Mouse (Mus musculus) neural tube, embryonic 12.5 days (tissue): ENCODE results near the gene Mmp24. TPM values are rescaled to one million over a fixed set of nuclear protein-coding genes. Genes with fewer than 3 reads are reported as not detected.

Experiments
- ATAC-seq: fragments of 200-750 bp; cut with Nextera tagmentation; 2 replicates; pipeline ENCODE4 v1.8.0; 2017; ENCODE audit warnings: low read depth, mild to moderate bottlenecking, moderate TSS enrichment, moderate library complexity; ENCODE audit not compliant: low FRiP score
- H3K27ac ChIP-seq: fragments of 300-500 bp; sonication (generic); 2 replicates; pipeline ENCODE4 v1.5.1; 2016
- H3K27me3 ChIP-seq: fragments of 300-500 bp; sonication (generic); replicated peaks from 2 replicates; pipeline ENCODE4 v1.6.1; 2016; ENCODE audit warnings: mild to moderate bottlenecking
- H3K36me3 ChIP-seq: fragments of 300-500 bp; sonication (generic); 2 replicates; pipeline ENCODE4 v1.6.1; 2016; ENCODE audit warnings: mild to moderate bottlenecking
- H3K4me1 ChIP-seq: fragments of 300-500 bp; sonication (generic); 2 replicates; pipeline ENCODE4 v1.6.1; 2016
- H3K4me2 ChIP-seq: fragments of 300-500 bp; sonication (generic); replicated peaks from 2 replicates; pipeline ENCODE4 v1.6.1; 2016; ENCODE audit warnings: mild to moderate bottlenecking
- H3K4me3 ChIP-seq: fragments of 300-500 bp; sonication (generic); 2 replicates; pipeline ENCODE4 v1.5.1; 2016
- H3K9ac ChIP-seq: fragments of 300-500 bp; sonication (generic); 2 replicates; pipeline ENCODE4 v1.6.1; 2016; ENCODE audit warnings: mild to moderate bottlenecking
- H3K9me3 ChIP-seq: fragments of 300-500 bp; sonication (generic); 2 replicates; pipeline ENCODE4 v1.6.1; 2016; ENCODE audit warnings: mild to moderate bottlenecking
- WGBS: fragments of 180-500 bp; shearing (Covaris S2); methylation state at CpG from one replicate; pipeline ENCODE4 v1.1.7; 2016; 5-methylcytosine and 5-hydroxymethylcytosine counted together
- polyA plus RNA-seq: library from polyadenylated mRNA; unstranded; fragments of >200 nt; fragmentation: Nextera tagmentation; extraction: Ambion mirVana; gene quantifications from 2 replicates; pipeline ENCODE4 v1.2.1, GENCODE M21; 2016

Mmp24 gene
- polyA plus RNA-seq, 1 experiment from 2014 or later, result 8.8 TPM

- no peaks in the 10 kb centered on the region for H3K9me3 ChIP-seq
- no peaks in the 10 kb centered on the region for H3K36me3 ChIP-seq
- ATAC-seq, result no peak
- no peak overlapping the region for H3K9ac ChIP-seq
- peaks cover 22% of the 10 kb centered on the region for H3K4me1 ChIP-seq
- 60% methylated on average over 6 of the region's 6 CpGs for WGBS
- peaks cover 24% of the 10 kb centered on the region for H3K27me3 ChIP-seq
- no peak overlapping the region for H3K4me3 ChIP-seq
- peak overlapping the region; percentile 72; the same call in 1 of the 2 replicates for H3K4me2 ChIP-seq
- H3K27ac ChIP-seq, result no peak overlapping the region
These were observed 2.9 kb downstream of the Mmp24 start for GRCm38 (mm10) chr2:155778004-155778403.

DNA sequence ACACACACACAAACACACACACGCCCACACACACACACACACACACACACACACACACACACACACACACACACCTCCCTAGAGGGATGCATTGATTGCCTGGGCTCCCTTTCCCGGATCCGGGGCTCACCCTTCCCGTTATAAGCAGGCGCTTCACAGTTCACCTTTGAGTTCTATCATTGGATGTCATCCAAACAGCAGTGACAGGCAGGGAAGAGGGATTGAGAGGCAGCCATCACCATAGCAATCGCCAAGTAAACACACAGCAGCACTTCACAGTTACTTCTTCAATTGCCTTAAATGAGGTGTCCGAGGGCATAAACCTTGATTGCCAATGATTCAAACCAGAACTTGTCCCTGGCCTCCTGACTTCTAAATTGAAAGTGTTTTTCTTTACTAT is 3.9 kb downstream of the Mmp24 start:
- peaks cover 14% of the 10 kb centered on the region; the same call in 1 of the 2 replicates for H3K27me3 ChIP-seq
- no peaks in the 10 kb centered on the region for H3K36me3 ChIP-seq
- no peak overlapping the region for H3K27ac ChIP-seq
- no peaks in the 10 kb centered on the region for H3K9me3 ChIP-seq
- 58% methylated on average over 7 of the region's 7 CpGs for whole genome bisulfite sequencing
- H3K4me3 ChIP-seq, result no peak overlapping the region
- H3K4me1 ChIP-seq, result peaks cover 22% of the 10 kb centered on the region
- no peak overlapping the region for H3K4me2 ChIP-seq
- H3K9ac ChIP-seq, result no peak overlapping the region
- no peak for ATAC-seq

- Histone ChIP-seq H3K9ac (no peak overlapping the region), H3K4me2 (no peak overlapping the region), H3K4me3 (no peak overlapping the region), H3K4me1 (peaks cover 22% of the 10 kb centered on the region), H3K27me3 (peaks cover 9% of the 10 kb centered on the region; the same call in 1 of the 2 replicates), H3K36me3 (no peaks in the 10 kb centered on the region), H3K9me3 (no peaks in the 10 kb centered on the region), H3K27ac (no peak overlapping the region)
- WGBS, result 88% methylated on average over 3 of the region's 3 CpGs
- ATAC-seq, result no peak
These were observed 4.4 kb downstream of the Mmp24 start for GRCm38 (mm10) chr2:155779506-155779905.

DNA sequence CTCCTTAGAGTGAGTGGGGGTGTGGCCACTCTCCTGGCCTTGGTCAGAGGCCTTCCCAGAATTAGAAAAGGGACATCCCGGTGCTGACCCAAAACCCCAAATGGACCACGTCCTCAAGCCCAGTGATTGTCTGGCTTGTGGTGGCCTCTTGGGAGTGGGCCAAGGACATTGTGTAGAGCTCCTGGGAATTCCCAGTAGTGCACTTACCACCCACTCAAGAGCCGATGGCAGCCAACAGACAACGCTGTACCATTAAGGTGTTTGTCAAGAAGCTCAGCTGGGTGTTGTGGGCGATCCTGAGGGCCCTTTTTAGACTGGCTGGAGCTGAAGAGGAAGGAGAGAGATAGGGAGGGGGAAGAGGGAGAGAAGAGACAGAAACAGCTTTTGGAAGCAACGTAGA is 9.4 kb downstream of the Mmp24 start:
- Histone ChIP-seq H3K36me3 (no peaks in the 10 kb centered on the region), H3K4me1 (no peaks in the 10 kb centered on the region; the same call in 1 of the 2 replicates), H3K9ac (no peak overlapping the region), H3K4me2 (no peak overlapping the region), H3K27ac (no peak overlapping the region), H3K4me3 (no peak overlapping the region), H3K9me3 (no peaks in the 10 kb centered on the region), H3K27me3 (no peaks in the 10 kb centered on the region)
- ATAC-seq, result no peak
- 83% methylated on average over 6 of the region's 6 CpGs for WGBS

- no peaks in the 10 kb centered on the region for H3K9me3 ChIP-seq
- no peak overlapping the region for H3K4me2 ChIP-seq
- no peak overlapping the region for H3K27ac ChIP-seq
- 78% methylated on average over 5 of the region's 5 CpGs for WGBS
- no peaks in the 10 kb centered on the region; the same call in 1 of the 2 replicates for H3K4me1 ChIP-seq
- no peak overlapping the region for H3K4me3 ChIP-seq
- H3K36me3 ChIP-seq, result no peaks in the 10 kb centered on the region
- no peak for ATAC-seq
- no peaks in the 10 kb centered on the region for H3K27me3 ChIP-seq
- no peak overlapping the region for H3K9ac ChIP-seq
These were observed 11.8 kb downstream of the Mmp24 start for GRCm38 (mm10) chr2:155786905-155787304.

DNA sequence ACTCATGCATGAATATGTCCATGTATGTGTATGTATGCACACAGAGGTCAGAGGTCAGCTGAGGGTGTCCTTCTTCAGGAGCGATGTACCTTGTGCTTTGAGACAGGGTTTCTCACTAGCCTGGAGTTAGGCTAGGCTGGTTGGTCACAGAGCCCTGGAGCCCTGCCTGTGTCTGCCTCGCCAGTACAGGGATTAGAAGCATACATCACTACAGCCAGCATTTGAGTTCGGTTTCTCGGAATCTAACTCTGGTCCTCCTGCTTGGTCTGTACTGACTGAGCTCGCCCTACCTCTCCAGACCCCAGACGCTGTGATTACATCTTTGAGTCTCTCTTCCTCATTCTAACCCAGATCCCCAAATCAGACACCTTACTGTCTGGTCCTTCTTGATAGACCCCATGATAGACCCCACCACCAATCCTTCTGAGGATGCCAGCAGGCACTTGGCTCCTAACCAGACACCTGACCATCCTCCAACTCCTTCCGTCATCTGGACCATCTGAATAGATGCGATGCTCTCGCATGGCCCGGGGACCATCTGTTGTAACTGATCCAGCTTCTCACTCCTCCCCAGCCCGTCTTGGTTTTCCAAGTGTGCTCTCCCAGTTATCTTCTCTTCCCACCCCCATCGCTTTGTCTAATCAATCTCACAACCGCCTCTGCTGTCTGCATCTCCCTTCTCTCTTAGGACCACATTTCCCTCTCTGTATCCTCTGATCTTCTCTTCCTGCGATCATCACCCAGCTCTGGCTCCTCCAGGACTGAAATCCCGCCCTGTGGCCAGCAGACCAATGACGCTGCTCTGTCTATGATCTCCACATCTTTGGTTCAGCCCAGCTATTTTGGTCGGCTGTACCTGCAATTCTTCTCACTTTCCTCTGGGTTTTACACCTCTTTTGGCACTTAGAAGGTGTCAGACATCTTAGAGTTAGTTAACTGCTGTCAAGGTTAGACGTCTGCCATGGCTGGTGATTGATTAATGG is 13.1 kb downstream of the Mmp24 start:
- Histone ChIP-seq H3K36me3 (no peaks in the 10 kb centered on the region), H3K9ac (no peak overlapping the region), H3K4me2 (no peak overlapping the region), H3K27ac (no peak overlapping the region), H3K4me3 (no peak overlapping the region), H3K27me3 (no peaks in the 10 kb centered on the region), H3K9me3 (no peaks in the 10 kb centered on the region), H3K4me1 (no peaks in the 10 kb centered on the region; the same call in 1 of the 2 replicates)
- no peak for ATAC-seq
- 72% methylated on average over 18 of the region's 18 CpGs for WGBS

DNA sequence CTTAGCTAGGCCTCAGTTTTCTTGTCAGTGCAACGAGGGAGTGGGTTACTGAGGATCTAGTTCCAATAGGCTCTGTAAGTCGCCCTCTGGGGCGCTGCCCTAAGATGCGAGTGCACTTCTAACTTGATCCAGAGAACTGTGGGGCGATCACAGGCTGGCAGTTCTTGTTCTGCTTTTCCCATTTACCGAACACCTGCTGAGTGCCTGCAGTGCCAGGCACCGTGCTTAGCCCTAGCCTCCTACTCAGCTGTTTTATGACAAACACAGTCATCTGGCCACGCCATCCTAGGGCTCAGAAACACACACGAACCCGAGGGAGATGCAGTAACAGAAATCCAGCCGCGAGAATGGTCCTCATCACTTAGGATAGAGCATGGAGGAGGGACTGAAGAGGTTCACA is 17.8 kb downstream of the Mmp24 start:
- Histone ChIP-seq H3K36me3 (0 out of 2 replicates have a peak, but pooled peaks cover 4% of the 10 kb centered on the region), H3K27me3 (no peaks in the 10 kb centered on the region)
- WGBS, result 33% methylated on average over 12 of the region's 12 CpGs

GRCm38 (mm10) chr2:155794674-155795445 is 19.7 kb downstream of the Mmp24 start:
- Histone ChIP-seq H3K36me3 (peaks cover 7% of the 10 kb centered on the region; the same call in 1 of the 2 replicates), H3K9ac (no peak overlapping the region), H3K27ac (no peak overlapping the region), H3K9me3 (no peaks in the 10 kb centered on the region), H3K4me3 (no peak overlapping the region), H3K4me2 (no peak overlapping the region), H3K4me1 (no peaks in the 10 kb centered on the region), H3K27me3 (no peaks in the 10 kb centered on the region)
- WGBS, result 90% methylated on average over 12 of the region's 12 CpGs
- no peak for ATAC-seq

More for the DNA sequence above, 17.8 kb downstream of the Mmp24 start:
- Histone ChIP-seq H3K27ac (no peak overlapping the region), H3K4me1 (no peaks in the 10 kb centered on the region), H3K4me2 (0 out of 2 replicates have a peak overlapping the region, but pooled peaks have one; percentile 26), H3K9me3 (no peaks in the 10 kb centered on the region), H3K9ac (no peak overlapping the region), H3K4me3 (no peak overlapping the region)
- no peak for ATAC-seq

DNA sequence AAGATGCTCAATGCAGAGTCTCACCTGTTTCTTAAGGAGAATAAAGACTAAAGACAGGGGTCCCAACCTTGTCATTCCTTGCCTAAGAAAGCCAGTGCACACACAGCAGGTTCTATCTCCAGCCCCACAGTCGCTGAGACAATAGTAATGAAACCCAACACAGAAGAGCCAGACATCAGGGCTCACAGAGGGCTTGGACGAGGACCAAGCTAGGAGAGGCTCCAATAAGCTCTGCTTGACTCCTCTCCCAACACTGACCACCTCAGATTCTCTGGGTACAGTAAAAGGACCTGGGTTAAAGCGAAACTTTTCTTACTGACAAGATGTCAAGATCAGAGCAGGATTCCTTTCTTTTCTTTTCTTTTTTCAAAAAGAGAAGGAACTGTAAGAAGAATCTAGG is 23.5 kb downstream of the Mmp24 start:
- no peak overlapping the region for H3K27ac ChIP-seq
- no peak overlapping the region for H3K4me2 ChIP-seq
- H3K9me3 ChIP-seq, result no peaks in the 10 kb centered on the region
- no peaks in the 10 kb centered on the region for H3K4me1 ChIP-seq
- H3K9ac ChIP-seq, result no peak overlapping the region
- 56% methylated on average over 3 of the region's 3 CpGs for WGBS
- peaks cover 16% of the 10 kb centered on the region; the same call in 1 of the 2 replicates for H3K36me3 ChIP-seq
- ATAC-seq, result no peak
- no peak overlapping the region for H3K4me3 ChIP-seq
- H3K27me3 ChIP-seq, result no peaks in the 10 kb centered on the region

DNA sequence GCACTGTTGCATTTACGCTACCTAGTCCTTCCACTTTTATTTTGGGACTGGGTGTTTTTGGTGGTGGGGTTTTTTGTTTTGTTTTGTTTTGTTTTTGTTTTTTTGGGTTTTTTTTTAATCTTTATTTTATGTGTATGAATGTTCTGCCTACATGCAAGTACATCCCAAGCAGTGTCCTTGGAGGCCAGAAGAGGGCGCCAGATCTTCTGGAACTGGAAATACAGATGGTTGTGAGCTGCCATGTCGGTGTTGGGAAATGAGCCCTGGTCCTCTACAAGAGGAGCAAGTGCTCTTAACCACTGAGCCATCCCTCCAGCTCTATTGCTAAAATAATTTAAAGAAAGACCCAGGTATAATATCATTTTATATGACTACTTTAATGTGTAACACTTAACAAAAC is 27.6 kb downstream of the Mmp24 start:
- no peak for ATAC-seq
- H3K27me3 ChIP-seq, result no peaks in the 10 kb centered on the region
- WGBS, result 53% methylated on average over 3 of the region's 3 CpGs
- H3K4me3 ChIP-seq, result no peak overlapping the region
- no peaks in the 10 kb centered on the region for H3K9me3 ChIP-seq
- H3K4me2 ChIP-seq, result no peak overlapping the region
- H3K36me3 ChIP-seq, result peaks cover 15% of the 10 kb centered on the region; the same call in 1 of the 2 replicates
- H3K27ac ChIP-seq, result no peak overlapping the region
- peaks cover 5% of the 10 kb centered on the region; the same call in 1 of the 2 replicates for H3K4me1 ChIP-seq
- H3K9ac ChIP-seq, result no peak overlapping the region

DNA sequence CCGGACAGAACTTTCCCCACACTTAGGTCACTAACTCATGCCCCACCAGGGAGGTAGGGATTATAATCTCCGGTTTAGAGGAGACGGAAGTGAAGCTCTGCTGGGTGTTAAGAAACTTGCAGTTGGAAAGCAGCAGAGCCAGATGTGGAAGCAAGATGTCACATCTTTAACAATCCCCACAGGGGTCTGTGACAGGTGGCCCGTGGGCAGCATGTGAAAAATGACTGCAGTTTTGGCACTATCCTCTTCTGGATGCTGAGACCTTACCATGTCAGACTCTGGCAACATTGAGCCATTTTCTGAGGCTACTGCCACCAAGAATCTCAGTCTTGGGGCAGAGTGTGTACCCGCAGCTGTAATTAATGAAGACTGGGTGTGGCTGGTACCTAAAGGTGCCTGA is 28.9 kb downstream of the Mmp24 start:
- Histone ChIP-seq H3K4me2 (no peak overlapping the region), H3K9me3 (no peaks in the 10 kb centered on the region), H3K27ac (no peak overlapping the region), H3K9ac (no peak overlapping the region), H3K36me3 (peaks cover 15% of the 10 kb centered on the region; the same call in 1 of the 2 replicates), H3K4me3 (no peak overlapping the region), H3K27me3 (no peaks in the 10 kb centered on the region), H3K4me1 (peaks cover 5% of the 10 kb centered on the region; the same call in 1 of the 2 replicates)
- no peak for ATAC-seq
- 76% methylated on average over 5 of the region's 5 CpGs for WGBS
